Mouse (Mus musculus): ENCODE data around the gene Scn10a. TPM values are rescaled to one million over a fixed set of nuclear protein-coding genes. Genes with fewer than 3 reads are reported as not detected.

Scn10a gene
- polyA plus RNA-seq, 1 experiment from 2014 or later: not detected

DNA sequence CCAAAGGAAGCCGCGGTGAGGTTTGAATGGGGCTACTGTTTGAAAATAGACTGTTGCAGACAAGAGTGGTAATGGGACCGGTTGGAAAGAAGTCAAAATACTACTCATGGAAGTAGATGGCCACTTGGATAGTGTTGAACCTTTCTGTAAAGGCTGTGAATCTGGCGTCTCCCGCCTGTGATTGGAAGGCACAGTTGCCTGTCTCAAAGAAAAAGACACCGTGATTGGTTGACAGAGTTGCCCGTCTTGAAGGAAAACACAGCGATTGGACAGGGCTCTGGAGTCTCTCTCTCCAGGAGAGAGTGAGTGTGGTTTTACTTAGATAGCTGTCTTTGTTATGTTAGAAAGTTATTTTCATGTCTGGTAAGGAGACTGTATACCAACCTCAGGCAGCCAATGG is 121.8 kb downstream of the Scn10a start:
- no peak for ATAC-seq (ENCODE audit: low FRiP score, low read depth)
- H3K4me1 ChIP-seq: no peaks in the 10 kb centered on the region
- H3K9ac ChIP-seq (replicated peaks): no peak overlapping the region
- no peak overlapping the region for H3K4me3 ChIP-seq
- H3K36me3 ChIP-seq: no peaks in the 10 kb centered on the region
- no peaks in the 10 kb centered on the region for H3K27me3 ChIP-seq
- WGBS: 80% methylated on average over 8 of the region's 8 CpGs
- H3K27ac ChIP-seq (replicated peaks): no peak overlapping the region
- H3K4me2 ChIP-seq (replicated peaks): no peak overlapping the region
- no peaks in the 10 kb centered on the region for H3K9me3 ChIP-seq

DNA sequence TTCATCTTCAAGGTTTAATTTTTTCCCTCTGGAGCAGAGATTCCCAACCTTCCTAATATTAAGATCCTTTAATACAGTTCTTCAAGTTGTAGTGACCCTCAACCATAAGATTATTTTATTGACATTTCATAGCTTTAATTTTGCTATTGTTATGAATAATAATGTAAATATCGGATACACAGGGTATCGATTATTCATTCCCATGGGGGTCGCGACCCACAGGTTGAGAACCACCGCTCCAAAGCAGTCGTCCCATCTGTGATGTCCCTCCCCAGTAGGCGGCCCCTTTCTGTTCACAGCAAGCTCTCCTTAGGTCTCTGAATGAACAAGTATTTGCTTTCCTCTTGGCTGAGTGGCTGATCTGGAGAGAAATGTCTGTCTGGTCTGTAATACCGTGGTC is 129.5 kb downstream of the Scn10a start:
- Histone ChIP-seq H3K9me3 (no peaks in the 10 kb centered on the region), H3K9ac (replicated peaks) (no peak overlapping the region), H3K4me3 (no peak overlapping the region), H3K27me3 (peaks cover 46% of the 10 kb centered on the region), H3K27ac (replicated peaks) (no peak overlapping the region), H3K36me3 (no peaks in the 10 kb centered on the region), H3K4me1 (no peaks in the 10 kb centered on the region), H3K4me2 (replicated peaks) (no peak overlapping the region)
- WGBS: 88% methylated on average over 8 of the region's 8 CpGs
- no peak for ATAC-seq (ENCODE audit: low FRiP score, low read depth)

DNA sequence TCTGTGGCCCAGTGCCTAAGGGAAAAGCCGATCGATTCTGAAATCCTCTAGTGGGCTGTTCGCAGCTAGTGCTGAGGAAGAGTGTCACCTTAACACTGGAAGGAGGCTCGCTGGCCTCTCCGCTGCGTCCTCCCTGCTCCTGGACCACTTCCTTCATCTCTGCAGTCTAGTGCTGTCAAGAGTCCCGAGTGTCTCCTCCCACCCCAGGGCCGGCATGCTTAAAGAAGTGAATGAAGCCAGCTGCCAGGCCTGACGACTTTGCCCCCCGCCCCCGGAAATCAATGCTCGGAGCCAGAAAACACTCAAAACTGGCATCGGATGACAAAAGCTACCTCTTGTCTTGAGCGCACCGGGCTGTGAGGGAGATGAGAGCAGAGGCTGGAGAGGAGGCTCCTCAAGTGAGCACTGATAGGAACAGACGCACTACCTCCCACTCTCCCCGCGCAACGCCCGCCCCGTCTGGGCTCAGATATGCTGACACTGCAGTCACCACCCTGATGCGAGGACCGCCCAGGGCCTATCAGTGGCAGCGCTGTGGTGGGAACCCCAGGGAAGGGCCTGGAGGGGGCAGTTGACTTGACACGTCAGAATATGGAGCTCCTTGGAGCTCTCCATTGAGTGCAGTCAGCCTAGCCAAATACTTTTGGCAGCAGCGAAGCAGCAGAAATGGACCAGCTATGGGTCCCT is 130.2 kb downstream of the Scn10a start:
- Histone ChIP-seq H3K4me1 (no peaks in the 10 kb centered on the region), H3K36me3 (no peaks in the 10 kb centered on the region), H3K27me3 (peaks cover 53% of the 10 kb centered on the region), H3K4me3 (no peak overlapping the region), H3K4me2 (replicated peaks) (no peak overlapping the region), H3K9ac (replicated peaks) (no peak overlapping the region), H3K27ac (replicated peaks) (no peak overlapping the region), H3K9me3 (no peaks in the 10 kb centered on the region)
- ATAC-seq (ENCODE audit: low FRiP score, low read depth): no peak
- WGBS: 50% methylated on average over 26 of the region's 26 CpGs

DNA sequence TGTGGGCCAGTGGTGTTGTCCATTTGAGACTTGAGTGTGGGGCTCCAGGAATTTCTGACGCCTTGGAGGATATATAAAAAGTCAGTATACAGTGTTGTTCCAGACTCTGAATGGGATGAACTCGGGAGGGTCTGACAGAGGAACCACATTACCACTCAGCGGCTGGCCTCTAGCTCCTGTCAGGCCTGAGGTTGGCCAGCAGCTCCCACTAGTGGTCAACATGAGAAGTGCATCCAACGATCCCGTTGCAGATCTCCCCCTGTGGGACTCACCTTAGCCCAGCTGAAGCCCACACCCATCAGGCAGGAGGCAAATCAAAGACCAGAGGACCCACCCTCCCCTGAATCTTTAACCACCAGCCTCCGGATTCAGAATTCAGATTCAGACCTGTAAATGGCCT is 138.5 kb downstream of the Scn10a start:
- Histone ChIP-seq H3K4me2 (replicated peaks) (no peak overlapping the region), H3K27me3 (peaks cover 95% of the 10 kb centered on the region), H3K9ac (replicated peaks) (no peak overlapping the region), H3K4me3 (no peak overlapping the region), H3K4me1 (peaks cover 16% of the 10 kb centered on the region), H3K36me3 (no peaks in the 10 kb centered on the region), H3K9me3 (no peaks in the 10 kb centered on the region), H3K27ac (replicated peaks) (no peak overlapping the region)
- ATAC-seq (ENCODE audit: low FRiP score, low read depth): peak; percentile 20; the same call in 1 of the 2 replicates
- 0% methylated on average over 6 of the region's 6 CpGs for WGBS

DNA sequence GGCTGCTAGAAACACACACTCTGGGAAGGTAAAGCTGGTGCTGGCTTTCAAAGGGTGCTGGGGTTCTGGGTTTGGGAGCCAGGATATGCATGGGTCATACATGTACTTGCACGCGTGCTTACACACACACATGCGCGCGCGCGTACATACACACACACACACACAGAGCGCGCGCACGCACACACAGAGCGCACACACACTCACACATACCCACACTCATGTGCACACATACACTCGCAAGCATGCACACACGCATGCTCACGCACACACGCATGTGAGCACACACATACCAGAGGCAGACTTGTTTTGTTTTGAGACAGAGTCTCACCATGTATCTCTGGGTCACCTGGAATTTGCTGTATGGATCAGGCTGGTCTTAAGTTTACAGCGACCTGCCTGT is 138.9 kb downstream of the Scn10a start:
- no peak overlapping the region for H3K27ac ChIP-seq (replicated peaks)
- WGBS: 90% methylated on average over 17 of the region's 17 CpGs
- no peak overlapping the region for H3K4me3 ChIP-seq
- no peaks in the 10 kb centered on the region for H3K9me3 ChIP-seq
- H3K27me3 ChIP-seq: peaks cover 95% of the 10 kb centered on the region
- no peaks in the 10 kb centered on the region for H3K36me3 ChIP-seq
- H3K4me2 ChIP-seq (replicated peaks): no peak overlapping the region
- no peak for ATAC-seq (ENCODE audit: low FRiP score, low read depth)
- no peak overlapping the region for H3K9ac ChIP-seq (replicated peaks)
- peaks cover 17% of the 10 kb centered on the region for H3K4me1 ChIP-seq

DNA sequence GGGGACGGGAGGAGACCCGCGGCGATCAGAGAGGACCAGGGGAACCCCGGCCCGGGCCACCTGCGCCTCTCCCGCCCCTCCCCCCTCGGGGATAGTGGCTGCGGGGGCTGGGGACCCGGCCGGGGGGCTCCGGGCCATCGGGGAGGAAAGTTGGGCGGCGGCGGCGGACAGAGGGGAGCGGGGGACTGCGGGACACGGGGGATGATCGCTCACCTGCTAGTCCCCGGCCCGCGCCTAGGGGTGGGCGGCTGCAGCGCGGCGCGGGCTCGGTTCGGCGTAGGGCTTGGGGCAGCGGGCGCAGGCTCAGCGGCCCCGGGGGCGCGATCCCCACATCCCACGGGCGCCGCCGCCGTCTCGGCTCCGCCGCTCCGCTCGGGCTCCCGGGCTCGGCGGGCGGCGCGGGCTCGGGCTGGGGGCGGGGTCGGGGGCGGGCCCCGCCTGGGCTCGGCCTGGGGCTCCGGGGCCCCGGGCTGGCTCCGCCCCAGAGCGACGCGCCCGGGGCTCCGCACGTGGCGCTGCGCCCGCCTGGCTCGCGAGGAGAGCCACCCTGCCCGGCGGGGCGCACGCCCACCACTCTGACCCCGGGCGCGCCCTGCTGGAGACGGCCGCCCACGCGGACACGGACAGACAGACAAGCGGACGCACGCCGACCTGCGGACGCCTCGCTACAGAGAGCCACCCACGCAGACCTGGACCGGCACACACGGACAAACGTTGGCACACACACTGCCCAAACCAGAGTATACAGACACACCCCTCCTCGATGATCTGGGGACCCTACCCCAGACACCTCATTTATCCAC is 140.3 kb downstream of the Scn10a start, which contains the start of gene Scn5a:
TSS of gene Scn5a (minus strand) at position 381 of the 803 bp plus-strand sequence.
- under 1% methylated on average over 41 of the region's 99 CpGs for WGBS
- peak; percentile 65; the same call in 1 of the 2 replicates for ATAC-seq (ENCODE audit: low FRiP score, low read depth)
- H3K9me3 ChIP-seq: no peaks in the 10 kb centered on the region

DNA sequence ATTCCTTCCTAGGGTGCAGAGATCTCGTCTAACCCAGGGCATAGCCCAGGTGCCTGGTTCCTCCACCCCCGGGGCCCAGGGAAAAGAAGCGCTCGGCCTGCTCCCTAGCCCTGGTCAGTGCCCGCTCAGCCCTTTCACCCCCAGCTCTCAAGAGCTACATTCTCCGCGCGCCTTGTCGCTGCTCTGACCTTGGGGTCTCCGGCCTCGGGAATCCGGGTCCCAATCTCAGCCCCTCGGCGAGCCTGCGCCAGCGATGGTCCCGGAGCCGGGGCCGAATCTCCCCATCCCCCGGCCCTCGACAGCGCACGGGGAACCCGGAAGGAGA is 140.8 kb downstream of the Scn10a start:
- H3K9ac ChIP-seq (replicated peaks): peak overlapping the region; percentile 52; the same call in 1 of the 2 replicates
- no peak overlapping the region for H3K27ac ChIP-seq (replicated peaks)
- H3K4me3 ChIP-seq: peak overlapping the region; percentile 49
- peak overlapping the region; percentile 75 for H3K4me2 ChIP-seq (replicated peaks)
- peaks cover 23% of the 10 kb centered on the region for H3K4me1 ChIP-seq
- no peak for ATAC-seq (ENCODE audit: low FRiP score, low read depth)
- no peaks in the 10 kb centered on the region for H3K9me3 ChIP-seq
- peaks cover 97% of the 10 kb centered on the region for H3K27me3 ChIP-seq
- no peaks in the 10 kb centered on the region for H3K36me3 ChIP-seq
- WGBS: under 1% methylated on average over 24 of the region's 24 CpGs

More for the DNA sequence above, 140.3 kb downstream of the Scn10a start, which contains the start of gene Scn5a:
- peaks cover 97% of the 10 kb centered on the region for H3K27me3 ChIP-seq
- peak within 1 kb of the TSS; percentile 49 for H3K4me3 ChIP-seq
- no peak within 1 kb of the TSS for H3K27ac ChIP-seq (replicated peaks)
- peak within 1 kb of the TSS; percentile 52; the same call in 1 of the 2 replicates for H3K9ac ChIP-seq (replicated peaks)
- peaks cover 18% of the 10 kb centered on the region for H3K4me1 ChIP-seq
- H3K36me3 ChIP-seq: no peaks in the 10 kb centered on the region
- H3K4me2 ChIP-seq (replicated peaks): peak within 1 kb of the TSS; percentile 75

DNA sequence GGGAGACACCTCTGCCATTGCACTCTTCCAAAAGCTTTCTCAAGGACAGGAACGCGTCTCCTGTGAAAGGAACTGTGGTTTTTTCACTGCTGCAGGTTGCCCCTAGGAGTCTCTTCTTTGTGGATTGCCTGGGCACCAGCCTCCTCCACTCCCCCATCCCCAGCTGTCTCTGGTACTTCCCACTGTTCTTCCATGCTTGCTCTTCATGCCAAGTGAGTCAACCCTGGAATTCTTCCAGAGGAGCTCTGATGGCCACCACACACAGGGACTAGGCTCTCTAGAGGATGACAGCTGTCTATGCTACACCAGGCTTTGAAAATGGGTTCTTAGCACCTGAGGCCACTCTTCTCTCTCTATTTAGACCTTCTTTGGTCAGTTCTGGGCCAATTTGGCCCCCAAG is 142.1 kb downstream of the Scn10a start:
- Histone ChIP-seq H3K9me3 (no peaks in the 10 kb centered on the region), H3K9ac (replicated peaks) (no peak overlapping the region), H3K4me2 (replicated peaks) (no peak overlapping the region), H3K27ac (replicated peaks) (no peak overlapping the region), H3K4me1 (peaks cover 36% of the 10 kb centered on the region), H3K27me3 (peaks cover 100% of the 10 kb centered on the region), H3K36me3 (no peaks in the 10 kb centered on the region), H3K4me3 (no peak overlapping the region)
- 88% methylated on average over 2 of the region's 2 CpGs for WGBS
- ATAC-seq (ENCODE audit: low FRiP score, low read depth): no peak

DNA sequence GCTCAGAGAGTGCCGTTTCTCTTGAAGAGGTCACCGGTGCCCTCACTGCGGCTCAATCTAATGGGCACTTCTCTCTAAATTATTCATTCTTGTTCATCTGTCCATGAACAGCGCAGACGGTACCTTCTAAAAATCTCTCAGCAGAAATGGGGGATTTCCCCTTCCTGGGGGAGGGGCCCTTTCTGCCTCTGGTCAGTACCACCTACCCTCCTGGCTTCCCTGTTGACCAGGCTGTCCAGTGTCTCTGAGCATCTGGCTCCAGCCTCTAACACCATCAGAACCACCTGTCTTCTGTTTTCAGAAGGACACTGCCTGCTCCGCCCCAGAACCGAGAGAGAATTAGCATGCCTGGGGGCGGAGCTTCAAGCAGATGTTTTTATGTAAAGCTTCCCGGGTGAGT is 143.4 kb downstream of the Scn10a start:
- ATAC-seq (ENCODE audit: low FRiP score, low read depth): no peak
- peaks cover 48% of the 10 kb centered on the region for H3K4me1 ChIP-seq
- no peaks in the 10 kb centered on the region for H3K36me3 ChIP-seq
- 62% methylated on average over 9 of the region's 9 CpGs for WGBS
- no peak overlapping the region for H3K4me2 ChIP-seq (replicated peaks)
- H3K9ac ChIP-seq (replicated peaks): no peak overlapping the region
- H3K27ac ChIP-seq (replicated peaks): no peak overlapping the region
- no peak overlapping the region for H3K4me3 ChIP-seq
- peaks cover 100% of the 10 kb centered on the region for H3K27me3 ChIP-seq
- no peaks in the 10 kb centered on the region for H3K9me3 ChIP-seq

DNA sequence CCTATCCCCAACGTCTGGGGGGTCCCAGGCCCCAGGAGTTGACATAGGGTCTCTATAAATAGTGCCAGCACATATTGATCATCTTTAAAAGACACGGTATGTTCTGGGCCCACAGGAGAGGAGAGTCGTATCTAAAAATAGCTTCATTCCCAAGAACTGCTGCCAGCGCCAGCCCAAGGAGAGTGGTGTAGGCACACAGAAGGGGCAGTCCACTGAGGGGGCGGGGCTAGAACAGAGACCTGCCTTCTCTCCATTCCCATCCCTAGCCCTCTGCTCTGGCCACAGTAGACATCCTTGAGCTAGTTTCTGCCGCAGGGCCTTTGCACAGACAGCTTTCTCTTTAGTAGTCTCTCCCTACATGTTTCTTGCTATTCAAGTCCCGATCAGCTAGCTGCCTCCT is 144.8 kb downstream of the Scn10a start:
- H3K27me3 ChIP-seq: peaks cover 100% of the 10 kb centered on the region

DNA sequence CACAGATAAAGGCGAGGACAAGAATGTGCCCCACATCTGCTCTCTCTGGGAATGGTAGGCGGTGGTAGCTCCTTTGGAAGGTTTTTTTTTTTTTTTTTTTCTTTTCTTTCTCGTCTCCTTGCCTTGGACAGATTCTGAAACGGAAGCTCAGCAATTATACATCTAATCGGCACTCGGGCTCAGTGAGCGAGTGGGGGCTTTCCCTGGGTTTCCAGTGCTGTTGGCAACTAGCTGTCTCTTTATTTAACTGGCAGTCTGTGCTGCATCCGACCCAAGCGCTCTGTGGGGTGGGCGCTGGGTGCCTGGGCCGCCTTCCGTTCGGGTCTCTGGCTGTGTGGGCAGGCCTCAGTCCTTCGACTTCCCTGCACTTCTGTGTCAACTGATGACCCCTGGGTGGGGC is 146.1 kb downstream of the Scn10a start:
- H3K4me1 ChIP-seq: peaks cover 44% of the 10 kb centered on the region
- H3K27ac ChIP-seq (replicated peaks): no peak overlapping the region
- H3K36me3 ChIP-seq: no peaks in the 10 kb centered on the region
- H3K9ac ChIP-seq (replicated peaks): no peak overlapping the region
- no peak overlapping the region for H3K4me3 ChIP-seq
- H3K27me3 ChIP-seq: peaks cover 100% of the 10 kb centered on the region
- no peak overlapping the region for H3K4me2 ChIP-seq (replicated peaks)
- 53% methylated on average over 14 of the region's 14 CpGs for WGBS
- ATAC-seq (ENCODE audit: low FRiP score, low read depth): no peak
- no peaks in the 10 kb centered on the region for H3K9me3 ChIP-seq

More for the DNA sequence above, 144.8 kb downstream of the Scn10a start:
- 87% methylated on average over 7 of the region's 7 CpGs for WGBS
- ATAC-seq (ENCODE audit: low FRiP score, low read depth): no peak
- Histone ChIP-seq H3K9me3 (no peaks in the 10 kb centered on the region), H3K36me3 (no peaks in the 10 kb centered on the region), H3K4me1 (peaks cover 55% of the 10 kb centered on the region), H3K27ac (replicated peaks) (no peak overlapping the region), H3K4me3 (no peak overlapping the region), H3K4me2 (replicated peaks) (no peak overlapping the region), H3K9ac (replicated peaks) (no peak overlapping the region)

DNA sequence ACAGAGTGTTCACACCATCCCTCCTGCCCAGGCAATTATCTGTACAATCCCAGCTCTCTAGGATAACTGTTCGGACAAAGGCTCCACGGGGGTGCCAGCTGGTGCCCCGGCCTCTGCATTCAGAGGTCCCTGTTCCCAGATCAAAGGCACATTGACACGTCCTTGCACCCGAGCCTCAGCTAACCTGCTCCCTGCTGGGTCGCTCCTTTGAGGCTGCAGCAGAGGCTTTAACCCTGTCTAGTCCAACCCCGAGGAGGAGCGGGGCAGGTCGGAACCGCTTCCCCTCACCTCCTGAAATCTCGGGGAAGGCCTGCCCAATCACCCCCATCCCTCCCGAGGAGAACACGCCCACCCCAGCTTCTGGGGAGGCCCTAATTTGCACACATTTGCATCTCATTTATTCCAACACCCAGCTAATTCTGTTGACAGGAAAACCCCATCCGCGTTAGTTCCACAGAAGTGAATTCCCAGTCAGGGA is 147.7 kb downstream of the Scn10a start:
- Histone ChIP-seq H3K9me3 (no peaks in the 10 kb centered on the region), H3K4me2 (replicated peaks) (peak overlapping the region; percentile 41), H3K4me1 (peaks cover 44% of the 10 kb centered on the region), H3K36me3 (no peaks in the 10 kb centered on the region), H3K27me3 (peaks cover 100% of the 10 kb centered on the region), H3K27ac (replicated peaks) (no peak overlapping the region), H3K9ac (replicated peaks) (0 out of 2 replicates have a peak overlapping the region, but pooled peaks have one; percentile 0), H3K4me3 (peak overlapping the region; percentile 18; the same call in 1 of the 2 replicates)
- under 1% methylated on average over 15 of the region's 15 CpGs for WGBS
- peak; percentile 86 for ATAC-seq (ENCODE audit: low FRiP score, low read depth)
